Mouse (Mus musculus) lung, embryonic 15.5 days (tissue): Measurements from ENCODE around the gene Hspa4. TPM values are rescaled to one million over a fixed set of nuclear protein-coding genes. Genes with fewer than 3 reads are reported as not detected.

Experiments
- ATAC-seq: fragments of 200-750 bp; cut with Nextera tagmentation; 2 replicates; pipeline ENCODE4 v1.8.0; 2017; ENCODE audit warnings: moderate number of reproducible peaks, borderline replicate concordance; ENCODE audit not compliant: low FRiP score, low TSS enrichment; ENCODE audit errors: extremely low read depth
- H3K27ac ChIP-seq: fragments of 300-500 bp; sonication (generic); 2 replicates; pipeline ENCODE4 v1.5.1; 2015; ENCODE audit warnings: moderate library complexity, mild to moderate bottlenecking, inconsistent platforms
- H3K27me3 ChIP-seq: fragments of 300-500 bp; sonication (generic); 2 replicates; pipeline ENCODE4 v1.6.1; 2015; ENCODE audit warnings: inconsistent platforms
- H3K36me3 ChIP-seq: fragments of 300-500 bp; sonication (generic); 2 replicates; pipeline ENCODE4 v1.6.1; 2015; ENCODE audit warnings: inconsistent platforms
- H3K4me1 ChIP-seq: fragments of 300-500 bp; sonication (generic); 2 replicates; pipeline ENCODE4 v1.6.1; 2015; ENCODE audit warnings: inconsistent platforms
- H3K4me2 ChIP-seq: fragments of 300-500 bp; sonication (generic); 2 replicates; pipeline ENCODE4 v1.6.1; 2015; ENCODE audit warnings: inconsistent platforms, mild to moderate bottlenecking, moderate library complexity
- H3K4me3 ChIP-seq: fragments of 300-500 bp; sonication (generic); 2 replicates; pipeline ENCODE4 v1.5.1; 2015; ENCODE audit warnings: mild to moderate bottlenecking, inconsistent platforms
- H3K9ac ChIP-seq: fragments of 300-500 bp; sonication (generic); 2 replicates; pipeline ENCODE4 v1.6.1; 2015; ENCODE audit warnings: inconsistent platforms
- H3K9me3 ChIP-seq: fragments of 300-500 bp; sonication (generic); 2 replicates; pipeline ENCODE4 v1.6.1; 2016; ENCODE audit warnings: inconsistent platforms
- WGBS: fragments of 180-500 bp; shearing (Covaris S2); methylation state at CpG from one replicate; pipeline ENCODE4 v1.1.7; 2015; 5-methylcytosine and 5-hydroxymethylcytosine counted together
- polyA plus RNA-seq: library from polyadenylated mRNA; unstranded; fragments of >200 nt; fragmentation: Nextera tagmentation; extraction: Ambion mirVana; gene quantifications from 2 replicates; pipeline ENCODE4 v1.2.1, GENCODE M21; 2015

Gene Hspa4
- polyA plus RNA-seq, 1 experiment from 2014 or later = 88.8 TPM

- Histone ChIP-seq H3K9ac (no peak overlapping the region), H3K36me3 (no peaks in the 10 kb centered on the region), H3K4me3 (no peak overlapping the region), H3K9me3 (no peaks in the 10 kb centered on the region), H3K27ac (no peak overlapping the region), H3K4me2 (no peak overlapping the region), H3K27me3 (no peaks in the 10 kb centered on the region), H3K4me1 (no peaks in the 10 kb centered on the region)
- ATAC-seq = no peak
- 43% methylated on average over 11 of the region's 11 CpGs for WGBS
Measured at GRCm38 (mm10) chr11:53243199-53243598, 57.1 kb downstream of the Hspa4 start.

- no peak for ATAC-seq
- no peak overlapping the region for H3K9ac ChIP-seq
- H3K27me3 ChIP-seq = no peaks in the 10 kb centered on the region
- WGBS = 40% methylated on average over 9 of the region's 9 CpGs
- H3K4me1 ChIP-seq = no peaks in the 10 kb centered on the region
- no peaks in the 10 kb centered on the region for H3K36me3 ChIP-seq
- no peak overlapping the region for H3K4me2 ChIP-seq
- H3K9me3 ChIP-seq = no peaks in the 10 kb centered on the region
- no peak overlapping the region for H3K27ac ChIP-seq
- H3K4me3 ChIP-seq = no peak overlapping the region
Measured at GRCm38 (mm10) chr11:53233590-53233989, 66.7 kb downstream of the Hspa4 start.

GRCm38 (mm10) chr11:53231836-53232235 is 68.4 kb downstream of the Hspa4 start:
- no peak for ATAC-seq
- H3K4me1 ChIP-seq = no peaks in the 10 kb centered on the region
- H3K36me3 ChIP-seq = no peaks in the 10 kb centered on the region
- no peak overlapping the region for H3K9ac ChIP-seq
- H3K4me2 ChIP-seq = no peak overlapping the region
- WGBS = 86% methylated on average over 5 of the region's 5 CpGs
- H3K27ac ChIP-seq = no peak overlapping the region
- no peaks in the 10 kb centered on the region for H3K27me3 ChIP-seq
- no peaks in the 10 kb centered on the region for H3K9me3 ChIP-seq
- H3K4me3 ChIP-seq = no peak overlapping the region

GRCm38 (mm10) chr11:53229011-53229410 is 71.2 kb downstream of the Hspa4 start:
- Histone ChIP-seq H3K4me2 (no peak overlapping the region), H3K36me3 (no peaks in the 10 kb centered on the region), H3K27me3 (no peaks in the 10 kb centered on the region), H3K27ac (no peak overlapping the region), H3K4me1 (no peaks in the 10 kb centered on the region), H3K9ac (no peak overlapping the region), H3K9me3 (no peaks in the 10 kb centered on the region), H3K4me3 (no peak overlapping the region)
- 74% methylated on average over 3 of the region's 3 CpGs for WGBS
- no peak for ATAC-seq

- no peak overlapping the region for H3K4me3 ChIP-seq
- no peaks in the 10 kb centered on the region for H3K27me3 ChIP-seq
- 78% methylated on average over 9 of the region's 9 CpGs for WGBS
- no peak overlapping the region for H3K4me2 ChIP-seq
- no peaks in the 10 kb centered on the region for H3K9me3 ChIP-seq
- no peaks in the 10 kb centered on the region for H3K36me3 ChIP-seq
- no peak for ATAC-seq
- no peak overlapping the region for H3K27ac ChIP-seq
- H3K9ac ChIP-seq = no peak overlapping the region
- no peaks in the 10 kb centered on the region for H3K4me1 ChIP-seq
Measured at GRCm38 (mm10) chr11:53210876-53211275, 89.4 kb downstream of the Hspa4 start.

Other genes with a start within 250 kb of the Hspa4 start
- gene Zcchc10, start 24.2 kb upstream of the Hspa4 start, polyA plus RNA-seq = 17.6 and 21.7 TPM in 2 replicates
- 51.1 and 53.4 TPM in 2 replicates for gene Aff4, start 50.4 kb upstream of the Hspa4 start, polyA plus RNA-seq
- 0.34 TPM in 1 of 2 replicates, not detected in the other for gene Leap2, start 122.7 kb upstream of the Hspa4 start, polyA plus RNA-seq
- gene Uqcrq, start 130.4 kb upstream of the Hspa4 start, polyA plus RNA-seq = 468 and 484 TPM in 2 replicates
- 1.7 TPM in 2 replicates for gene Gdf9, start 130.6 kb upstream of the Hspa4 start, polyA plus RNA-seq
- gene Gm10447, start 156.7 kb upstream of the Hspa4 start, polyA plus RNA-seq = not detected in 2 replicates
- 1.8 and 2.4 TPM in 2 replicates for gene Shroom1, start 156.7 kb upstream of the Hspa4 start, polyA plus RNA-seq
- gene Gm9837, start 170.0 kb upstream of the Hspa4 start, polyA plus RNA-seq = not detected in 2 replicates
- gene Gm9945, start 179.7 kb upstream of the Hspa4 start, polyA plus RNA-seq = not detected in 2 replicates
- gene Sowaha, start 179.8 kb upstream of the Hspa4 start, polyA plus RNA-seq = 0.06 and 0.24 TPM in 2 replicates
- gene Sept8, start 218.8 kb upstream of the Hspa4 start, polyA plus RNA-seq = 24.3 and 25.1 TPM in 2 replicates